Mouse (Mus musculus): ENCODE results near the gene Nav3.

- TF ChIP-seq POLR2A (IDR thresholded peaks at IDR 0.05; ENCODE audit: extremely low read depth, insufficient read depth, low read length) = no peak
- TF ChIP-seq CTCF (IDR thresholded peaks at IDR 0.05; ENCODE audit: extremely low read depth, insufficient read depth, low read length) = peak; percentile 92
Measured at GRCm38 (mm10) chr10:109920607-109921187, 535.3 kb downstream of the Nav3 start.
